Mouse (Mus musculus) heart, embryonic 15.5 days (tissue): ENCODE results near the gene St8sia1. TPM values are rescaled to one million over a fixed set of nuclear protein-coding genes. Genes with fewer than 3 reads are reported as not detected.

Experiments
- ATAC-seq: fragments of 200-750 bp; cut with Nextera tagmentation; replicated peaks from 2 replicates; pipeline ENCODE4 v1.8.0; 2017; ENCODE audit warnings: low read depth, moderate TSS enrichment; ENCODE audit not compliant: insufficient number of reproducible peaks, insufficient read depth, low FRiP score
- H3K27ac ChIP-seq: fragments of 300-500 bp; sonication (generic); 2 replicates; pipeline ENCODE4 v1.5.1; 2015; ENCODE audit warnings: mild to moderate bottlenecking, inconsistent platforms
- H3K27me3 ChIP-seq: fragments of 300-500 bp; sonication (generic); 2 replicates; pipeline ENCODE4 v1.6.1; 2015; ENCODE audit warnings: inconsistent platforms
- H3K36me3 ChIP-seq: fragments of 300-500 bp; sonication (generic); 2 replicates; pipeline ENCODE4 v1.6.1; 2015; ENCODE audit warnings: mild to moderate bottlenecking, inconsistent platforms
- H3K4me1 ChIP-seq: fragments of 300-500 bp; sonication (generic); replicated peaks from 2 replicates; pipeline ENCODE4 v1.6.1; 2015; ENCODE audit warnings: inconsistent platforms
- H3K4me2 ChIP-seq: fragments of 300-500 bp; sonication (generic); 2 replicates; pipeline ENCODE4 v1.6.1; 2015; ENCODE audit warnings: inconsistent platforms, mild to moderate bottlenecking, moderate library complexity
- H3K4me3 ChIP-seq: fragments of 300-500 bp; sonication (generic); 2 replicates; pipeline ENCODE4 v1.5.1; 2015; ENCODE audit warnings: mild to moderate bottlenecking, inconsistent platforms
- H3K9ac ChIP-seq: fragments of 300-500 bp; sonication (generic); 2 replicates; pipeline ENCODE4 v1.6.1; 2015; ENCODE audit warnings: mild to moderate bottlenecking, inconsistent platforms
- H3K9me3 ChIP-seq: fragments of 300-500 bp; sonication (generic); replicated peaks from 2 replicates; pipeline ENCODE4 v1.6.1; 2016; ENCODE audit warnings: inconsistent platforms
- WGBS: fragments of 180-500 bp; shearing (Covaris S2); methylation state at CpG from one replicate; pipeline ENCODE4 v1.1.7; 2015; ENCODE audit warnings: mixed read lengths; 5-methylcytosine and 5-hydroxymethylcytosine counted together
- polyA plus RNA-seq: library from polyadenylated mRNA; unstranded; fragments of >200 nt; fragmentation: Nextera tagmentation; extraction: Ambion mirVana; gene quantifications from 2 replicates; pipeline ENCODE4 v1.2.1, GENCODE M21; 2015

The St8sia1 gene
- polyA plus RNA-seq, 1 experiment from 2014 or later, result 0.88 TPM

DNA sequence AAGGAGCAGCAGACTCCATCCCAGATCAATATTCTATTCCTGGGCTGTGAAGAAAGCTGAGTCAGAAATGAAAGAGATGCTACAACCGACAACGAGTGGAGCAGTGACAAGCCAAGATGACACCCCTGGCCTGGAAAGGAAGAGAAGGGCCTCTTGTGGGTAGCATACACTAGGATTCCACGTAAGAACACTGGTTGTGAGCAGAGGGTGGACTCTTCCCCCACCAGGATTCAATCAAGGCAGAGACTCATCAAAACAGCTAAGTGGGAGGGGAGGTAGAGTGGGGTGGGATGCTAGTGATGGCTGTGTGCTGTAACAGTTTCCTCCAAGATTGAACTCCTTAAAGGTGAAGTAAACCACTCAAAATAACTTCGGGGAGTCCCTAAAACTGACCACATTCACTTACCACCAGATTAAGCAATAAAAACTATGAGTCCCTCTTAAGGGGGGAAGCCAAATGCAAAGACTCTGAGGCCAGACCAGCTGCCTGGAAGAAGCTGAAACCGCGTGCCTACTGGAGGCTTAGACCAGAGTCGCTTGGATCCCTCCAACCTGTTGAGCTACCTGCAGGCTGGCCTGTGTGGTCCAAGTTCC is 11.8 kb downstream of the St8sia1 start:
- Histone ChIP-seq H3K4me1 (no peaks in the 10 kb centered on the region), H3K9ac (no peak overlapping the region), H3K27ac (no peak overlapping the region), H3K4me2 (no peak overlapping the region), H3K36me3 (no peaks in the 10 kb centered on the region), H3K27me3 (no peaks in the 10 kb centered on the region), H3K4me3 (no peak overlapping the region), H3K9me3 (no peaks in the 10 kb centered on the region)
- no peak for ATAC-seq
- WGBS, result 83% methylated on average over 7 of the region's 7 CpGs

DNA sequence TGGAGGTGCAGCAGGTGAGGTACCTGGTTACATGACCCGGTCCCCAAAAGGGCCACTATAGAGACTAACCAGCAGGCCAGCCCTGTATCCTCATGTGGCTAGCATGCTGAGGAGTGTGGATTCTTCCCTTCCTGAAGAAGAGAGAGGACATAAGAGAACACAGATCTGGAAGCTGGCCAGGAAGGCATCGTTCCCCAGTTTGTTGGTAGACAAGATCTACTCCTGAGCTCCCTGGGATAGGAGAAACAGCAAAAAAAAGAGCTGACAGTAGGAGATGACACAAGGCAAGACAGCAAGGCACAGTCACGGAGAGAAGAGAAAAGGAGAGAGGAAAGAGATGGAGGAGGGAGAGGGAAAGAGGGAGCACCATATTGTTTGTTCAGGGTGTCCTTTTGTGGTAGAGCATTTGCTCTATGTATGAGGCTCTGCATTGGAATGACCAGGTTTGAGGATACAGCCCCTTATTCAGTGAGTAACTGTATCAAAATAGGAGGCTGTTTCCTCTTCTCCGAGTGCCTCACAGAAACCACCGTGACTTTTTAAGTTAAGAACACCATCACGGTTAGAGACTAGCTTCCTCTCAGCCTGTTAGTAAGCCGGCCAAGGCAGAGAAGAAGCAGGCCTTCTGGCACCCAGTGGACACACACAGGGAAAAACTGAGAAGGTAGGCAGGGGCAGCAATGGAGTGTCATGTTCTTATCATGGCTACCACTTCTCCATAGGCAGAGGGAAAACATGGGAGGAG is 12.5 kb downstream of the St8sia1 start:
- Histone ChIP-seq H3K36me3 (no peaks in the 10 kb centered on the region), H3K9me3 (no peaks in the 10 kb centered on the region), H3K27ac (no peak overlapping the region), H3K9ac (no peak overlapping the region), H3K27me3 (no peaks in the 10 kb centered on the region), H3K4me3 (no peak overlapping the region), H3K4me1 (no peaks in the 10 kb centered on the region), H3K4me2 (no peak overlapping the region)
- ATAC-seq, result no peak
- 76% methylated on average over 7 of the region's 7 CpGs for WGBS

DNA sequence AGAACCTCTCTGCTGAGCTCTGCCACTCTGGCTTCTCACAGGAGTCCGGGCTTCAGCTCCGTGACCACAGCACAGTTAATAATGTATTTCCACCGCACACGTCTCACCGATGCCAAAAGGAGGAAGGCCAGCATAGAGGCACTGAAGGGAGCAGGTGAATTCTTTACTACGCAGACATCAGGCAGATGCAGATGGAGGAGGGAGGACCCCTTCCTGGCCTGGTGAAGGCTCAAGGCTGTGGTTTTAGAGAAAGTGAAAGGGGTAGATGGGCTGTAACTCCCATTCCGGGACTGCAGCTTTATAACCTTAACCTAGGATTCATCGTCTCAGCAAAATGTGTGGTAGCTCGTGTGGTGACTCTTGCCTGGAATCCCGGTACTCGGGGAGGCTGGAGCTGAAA is 13.9 kb downstream of the St8sia1 start:
- no peak overlapping the region for H3K4me2 ChIP-seq
- H3K27ac ChIP-seq, result no peak overlapping the region
- no peak overlapping the region for H3K9ac ChIP-seq
- WGBS, result 72% methylated on average over 11 of the region's 11 CpGs
- no peak for ATAC-seq
- no peak overlapping the region for H3K4me3 ChIP-seq
- H3K9me3 ChIP-seq, result no peaks in the 10 kb centered on the region
- H3K4me1 ChIP-seq, result 0 out of 2 replicates have a peak, but pooled peaks cover 3% of the 10 kb centered on the region
- H3K27me3 ChIP-seq, result no peaks in the 10 kb centered on the region
- H3K36me3 ChIP-seq, result no peaks in the 10 kb centered on the region

DNA sequence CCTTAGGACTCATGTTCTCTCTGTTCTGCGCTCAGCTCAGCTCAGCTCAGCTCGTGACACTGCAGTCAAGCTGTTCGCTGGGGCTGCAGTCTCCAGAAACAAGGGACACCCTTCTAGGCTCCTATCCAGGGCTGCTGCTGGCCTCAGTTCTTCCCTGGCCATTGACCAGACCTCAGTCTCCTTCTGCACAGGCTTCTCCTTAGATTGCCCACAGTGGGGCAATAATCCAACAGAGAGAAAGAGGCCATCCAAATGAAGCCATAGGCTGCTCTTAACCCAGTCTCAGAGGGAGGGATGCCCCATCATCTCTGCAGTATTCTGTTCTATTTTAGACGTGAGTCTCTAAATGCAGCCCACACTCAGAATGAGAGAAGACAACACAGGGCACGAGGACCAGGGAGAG is 15.3 kb downstream of the St8sia1 start:
- Histone ChIP-seq H3K4me1 (0 out of 2 replicates have a peak, but pooled peaks cover 3% of the 10 kb centered on the region), H3K4me2 (no peak overlapping the region), H3K27me3 (no peaks in the 10 kb centered on the region), H3K9ac (no peak overlapping the region), H3K9me3 (no peaks in the 10 kb centered on the region), H3K36me3 (no peaks in the 10 kb centered on the region), H3K27ac (no peak overlapping the region), H3K4me3 (no peak overlapping the region)
- 67% methylated on average over 5 of the region's 5 CpGs for WGBS
- no peak for ATAC-seq

DNA sequence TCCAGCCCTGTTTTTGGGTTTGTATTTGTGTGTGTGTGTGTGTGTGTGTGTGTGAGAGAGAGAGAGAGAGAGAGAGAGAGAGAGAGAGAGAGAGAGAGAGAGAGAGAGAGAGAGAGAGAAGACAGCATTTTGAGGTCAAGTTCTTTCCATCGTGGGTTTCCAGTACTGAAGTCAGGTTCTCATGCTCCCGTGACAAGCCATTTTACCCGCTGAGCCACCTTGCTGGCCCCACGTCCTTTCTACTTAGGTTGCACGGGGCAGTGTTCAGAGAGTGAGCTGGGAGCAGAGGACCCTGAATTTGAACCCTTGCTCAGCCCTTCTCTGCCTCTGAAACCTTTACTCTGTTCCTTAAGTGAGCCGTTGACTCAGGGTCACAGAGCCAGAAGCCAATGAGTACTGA is 17.2 kb downstream of the St8sia1 start:
- Histone ChIP-seq H3K4me3 (no peak overlapping the region), H3K27ac (no peak overlapping the region), H3K4me2 (no peak overlapping the region), H3K9ac (no peak overlapping the region), H3K36me3 (no peaks in the 10 kb centered on the region), H3K9me3 (no peaks in the 10 kb centered on the region), H3K27me3 (no peaks in the 10 kb centered on the region), H3K4me1 (0 out of 2 replicates have a peak, but pooled peaks cover 3% of the 10 kb centered on the region)
- 66% methylated on average over 6 of the region's 6 CpGs for WGBS
- no peak for ATAC-seq

DNA sequence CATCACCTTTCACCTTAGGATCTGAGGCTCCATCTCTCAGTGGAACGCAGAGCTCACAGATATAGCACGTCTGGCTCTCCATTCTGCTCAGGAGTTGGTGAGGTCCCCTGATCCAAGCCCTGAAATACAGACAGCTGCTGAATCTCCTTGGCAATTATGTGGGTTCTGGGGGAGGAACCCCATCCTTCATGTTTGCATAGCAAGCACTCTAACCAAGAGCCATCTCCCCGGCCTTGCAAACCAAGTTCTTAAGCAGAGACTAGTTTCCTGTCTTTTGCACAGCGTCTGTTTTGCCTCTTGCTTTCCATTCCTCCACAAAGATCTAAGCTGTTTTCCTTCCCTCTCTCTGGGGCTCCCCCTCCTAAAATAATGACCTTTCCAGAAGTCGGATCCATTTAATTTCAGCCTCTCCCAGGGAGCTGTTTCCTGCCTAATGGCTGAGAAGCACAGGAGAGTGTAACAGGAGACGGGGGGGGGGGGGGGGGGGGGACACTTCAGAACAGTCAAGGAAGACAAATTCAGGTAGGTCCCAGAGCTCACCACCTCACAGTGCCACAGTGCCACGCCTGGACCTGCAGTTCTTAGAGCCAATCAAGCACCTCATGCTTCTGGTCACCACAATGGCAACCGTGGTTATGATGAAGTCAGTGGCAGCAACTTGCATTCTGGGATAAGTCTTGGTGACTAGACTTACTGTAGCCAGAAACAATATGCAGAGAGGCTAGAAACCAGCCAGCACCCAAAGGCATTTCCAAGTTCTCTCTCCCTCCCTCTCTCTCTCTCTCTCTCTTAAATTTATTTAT is 18.0 kb downstream of the St8sia1 start:
- ATAC-seq, result no peak
- H3K9ac ChIP-seq, result no peak overlapping the region
- H3K4me2 ChIP-seq, result no peak overlapping the region
- no peak overlapping the region for H3K27ac ChIP-seq
- H3K27me3 ChIP-seq, result no peaks in the 10 kb centered on the region
- WGBS, result 61% methylated on average over 8 of the region's 8 CpGs
- H3K4me3 ChIP-seq, result no peak overlapping the region
- 0 out of 2 replicates have a peak, but pooled peaks cover 3% of the 10 kb centered on the region for H3K4me1 ChIP-seq
- no peaks in the 10 kb centered on the region for H3K36me3 ChIP-seq
- H3K9me3 ChIP-seq, result no peaks in the 10 kb centered on the region

DNA sequence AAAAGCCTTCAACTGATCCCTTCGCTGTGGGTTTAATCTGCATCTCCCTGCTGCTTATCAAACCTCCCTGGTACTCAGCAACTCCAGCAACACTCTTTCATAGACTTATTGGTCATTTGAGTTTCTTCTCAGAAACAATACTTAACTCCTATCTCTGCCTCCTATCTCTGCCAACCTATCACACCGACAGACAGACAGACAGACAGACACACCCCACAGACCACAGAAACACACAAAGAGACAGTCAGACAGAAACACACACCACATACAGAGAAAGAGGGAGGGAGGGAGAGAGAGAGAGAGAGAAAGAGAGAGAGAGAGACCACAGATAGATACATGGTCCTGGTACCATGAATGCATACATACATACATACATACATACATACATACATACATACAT is 18.8 kb downstream of the St8sia1 start:
- Histone ChIP-seq H3K9ac (no peak overlapping the region), H3K27me3 (no peaks in the 10 kb centered on the region), H3K9me3 (no peaks in the 10 kb centered on the region), H3K4me2 (no peak overlapping the region), H3K4me3 (no peak overlapping the region), H3K4me1 (0 out of 2 replicates have a peak, but pooled peaks cover 3% of the 10 kb centered on the region), H3K36me3 (no peaks in the 10 kb centered on the region), H3K27ac (no peak overlapping the region)
- no peak for ATAC-seq
- WGBS, result 51% methylated on average over 2 of the region's 2 CpGs

DNA sequence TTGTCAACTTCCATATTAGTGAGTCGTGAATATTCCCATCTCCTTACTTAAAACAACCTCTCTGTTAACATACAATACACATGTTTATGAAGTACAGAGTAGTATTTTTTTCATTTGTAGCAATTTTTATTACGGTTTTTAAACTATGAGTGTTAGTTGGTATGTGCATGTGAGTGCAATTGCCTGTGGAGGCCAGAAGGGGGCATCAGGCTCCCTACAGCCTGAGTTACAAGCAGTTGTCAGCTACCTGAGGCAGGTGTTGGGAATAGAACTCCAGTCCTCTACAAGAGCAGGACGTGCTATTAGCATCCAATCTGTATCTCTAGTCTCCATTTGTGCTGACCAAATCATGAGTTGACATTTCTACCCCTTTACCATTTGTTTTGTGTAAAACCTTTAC is 19.8 kb downstream of the St8sia1 start:
- Histone ChIP-seq H3K27ac (no peak overlapping the region), H3K4me3 (no peak overlapping the region), H3K4me2 (no peak overlapping the region), H3K9ac (no peak overlapping the region), H3K36me3 (no peaks in the 10 kb centered on the region), H3K9me3 (no peaks in the 10 kb centered on the region), H3K27me3 (no peaks in the 10 kb centered on the region), H3K4me1 (0 out of 2 replicates have a peak, but pooled peaks cover 3% of the 10 kb centered on the region)
- no peak for ATAC-seq
- WGBS, result 90% methylated on average over 3 of the region's 3 CpGs

DNA sequence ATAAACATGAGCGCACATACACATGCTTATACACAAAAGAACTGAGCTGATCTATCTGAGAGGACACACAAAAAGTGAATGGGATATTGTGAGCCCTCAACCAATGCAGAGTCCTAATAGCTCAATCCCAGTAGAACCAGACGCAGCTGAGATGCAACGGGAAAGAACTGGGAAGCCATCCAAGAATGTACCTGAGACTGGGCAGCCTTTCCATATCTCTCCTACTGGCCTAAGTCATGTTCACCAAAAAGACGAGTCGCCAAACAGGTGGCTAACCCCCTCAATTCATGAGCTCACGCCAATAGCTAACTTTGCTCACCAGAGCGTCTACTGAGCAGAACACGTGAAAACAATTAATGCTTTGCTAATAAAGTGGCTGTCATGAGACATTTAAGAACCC is 20.8 kb downstream of the St8sia1 start:
- Histone ChIP-seq H3K4me2 (no peak overlapping the region), H3K36me3 (no peaks in the 10 kb centered on the region), H3K9me3 (no peaks in the 10 kb centered on the region), H3K4me3 (no peak overlapping the region), H3K27me3 (no peaks in the 10 kb centered on the region), H3K9ac (no peak overlapping the region), H3K27ac (no peak overlapping the region), H3K4me1 (0 out of 2 replicates have a peak, but pooled peaks cover 3% of the 10 kb centered on the region)
- 77% methylated on average over 8 of the region's 8 CpGs for WGBS
- ATAC-seq, result no peak

DNA sequence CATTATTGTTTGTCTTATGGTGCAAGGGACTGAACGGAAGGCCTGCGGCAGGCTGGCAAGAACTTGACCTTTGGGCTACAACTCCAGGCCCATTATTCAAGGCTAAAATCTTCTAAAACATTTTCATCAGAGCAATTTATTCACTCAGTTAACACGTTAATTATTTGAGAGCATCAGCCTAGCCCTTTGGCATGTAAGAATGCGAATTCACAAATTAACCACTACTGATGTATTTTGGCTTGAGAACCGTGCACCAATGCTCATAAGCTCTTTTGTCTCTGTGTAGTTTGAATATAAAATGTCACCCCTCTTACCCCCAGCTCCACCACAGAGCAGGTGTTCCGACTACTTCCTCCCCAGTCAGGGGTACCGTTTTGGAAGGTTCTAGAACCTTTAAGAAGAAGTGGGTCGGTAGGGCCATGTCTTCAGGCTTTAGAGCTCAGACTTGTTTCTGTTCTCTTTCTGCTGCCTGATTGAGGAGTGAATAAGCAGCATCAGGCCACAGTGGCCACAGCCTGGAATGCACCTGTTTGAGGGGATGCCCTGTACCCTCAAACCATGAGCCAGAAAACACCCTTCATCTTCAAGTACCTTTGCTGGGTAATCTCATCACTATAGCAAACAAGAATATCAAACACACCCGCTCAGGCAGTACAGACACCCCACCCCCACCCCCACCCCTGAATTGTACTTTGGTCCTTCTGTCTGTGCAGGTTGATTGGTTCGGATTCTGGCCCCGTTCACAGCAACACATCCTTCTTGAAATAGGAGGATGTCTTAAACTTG is 22.5 kb downstream of the St8sia1 start:
- ATAC-seq, result no peak
- 84% methylated on average over 11 of the region's 11 CpGs for WGBS

DNA sequence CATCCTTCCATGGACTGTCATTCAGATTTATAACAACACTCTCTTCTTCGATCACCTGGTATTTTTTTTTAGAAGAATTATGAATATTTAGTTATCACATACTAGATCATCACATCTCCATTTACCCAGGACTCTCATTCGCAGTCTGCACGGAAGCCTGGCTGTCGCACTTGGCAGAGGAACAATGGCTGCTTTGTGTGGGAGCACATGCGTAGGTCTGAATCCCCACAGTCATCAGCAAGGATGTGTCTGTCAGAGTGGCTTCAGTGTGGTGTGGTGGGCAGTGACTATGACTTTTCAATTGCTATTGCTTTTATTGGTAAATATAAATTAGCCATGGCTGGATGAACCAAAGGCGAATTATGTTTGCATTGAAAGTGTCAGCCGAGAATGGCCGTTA is 23.2 kb downstream of the St8sia1 start:
- no peaks in the 10 kb centered on the region for H3K27me3 ChIP-seq
- WGBS, result 78% methylated on average over 8 of the region's 8 CpGs
- H3K4me3 ChIP-seq, result no peak overlapping the region
- H3K36me3 ChIP-seq, result no peaks in the 10 kb centered on the region
- no peak for ATAC-seq
- H3K27ac ChIP-seq, result no peak overlapping the region
- 0 out of 2 replicates have a peak, but pooled peaks cover under 1% of the 10 kb centered on the region for H3K4me1 ChIP-seq
- no peak overlapping the region for H3K9ac ChIP-seq
- H3K4me2 ChIP-seq, result no peak overlapping the region
- no peaks in the 10 kb centered on the region for H3K9me3 ChIP-seq

More for the DNA sequence above, 22.5 kb downstream of the St8sia1 start:
- H3K4me1 ChIP-seq, result 0 out of 2 replicates have a peak, but pooled peaks cover 3% of the 10 kb centered on the region
- no peaks in the 10 kb centered on the region for H3K9me3 ChIP-seq
- H3K4me3 ChIP-seq, result no peak overlapping the region
- no peak overlapping the region for H3K4me2 ChIP-seq
- no peaks in the 10 kb centered on the region for H3K27me3 ChIP-seq
- no peak overlapping the region for H3K27ac ChIP-seq
- H3K36me3 ChIP-seq, result no peaks in the 10 kb centered on the region
- no peak overlapping the region for H3K9ac ChIP-seq
